Mouse (Mus musculus) B cell, adult (primary cell): ENCODE data around the gene Nabp2. TPM values are rescaled to one million over a fixed set of nuclear protein-coding genes. Genes with fewer than 3 reads are reported as not detected.

ENCODE experiments used
- total RNA-seq: library from RNA; stranded (reverse); gene quantifications from 4 replicates; pipeline ENCODE4 v1.2.4, GENCODE M21; 2023; ENCODE audit not compliant: inconsistent age

The Nabp2 gene
- total RNA-seq = 49.3 to 60.3 TPM (median 54.7 TPM) in 4 replicates

DNA sequence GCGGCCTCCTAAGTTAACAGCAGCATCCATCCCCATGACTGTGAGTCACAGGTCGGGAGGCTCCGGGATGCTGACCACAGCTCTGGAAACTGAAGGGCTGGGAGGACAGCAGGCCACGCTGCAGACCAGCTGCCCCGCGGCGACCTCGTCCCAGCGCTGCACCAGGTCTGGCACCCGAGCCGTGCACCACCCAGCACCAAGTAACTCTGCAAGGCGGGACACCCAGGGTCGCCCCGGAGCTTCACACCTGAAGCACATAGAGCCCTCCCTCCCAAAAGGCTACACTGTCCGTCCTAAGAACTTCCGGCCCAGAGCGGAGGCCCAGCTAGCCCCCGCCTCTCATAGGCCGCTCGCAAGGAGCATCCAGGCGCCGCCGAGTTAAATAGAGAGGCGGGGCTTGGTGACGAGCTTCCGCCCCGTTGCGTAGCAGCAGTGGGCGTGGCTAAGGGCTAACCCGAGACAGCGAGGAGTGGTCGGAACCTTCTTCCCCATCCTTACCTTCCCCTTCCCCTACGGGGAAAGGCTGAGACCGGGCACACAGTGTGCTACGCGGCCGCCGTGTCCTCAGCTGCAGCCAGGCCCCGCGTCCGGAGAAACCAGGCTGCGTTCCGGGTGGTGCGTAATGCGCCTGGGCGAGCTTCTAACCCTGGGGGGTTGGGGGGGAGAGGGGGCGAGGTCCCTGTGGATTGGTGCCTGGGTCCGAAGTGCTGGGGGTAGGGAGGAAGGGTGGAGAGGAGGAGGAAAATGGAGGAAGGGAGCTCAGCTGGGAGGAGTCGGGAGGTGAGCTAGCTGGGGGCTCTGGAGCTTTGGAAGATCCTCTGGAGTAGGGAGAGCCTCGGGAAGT, at the start of gene Nabp2, which contains the start of gene Rnf41:
TSS of gene Nabp2 (minus strand) at position 282 of the 844 bp plus-strand sequence.
TSS of gene Rnf41 (plus strand) at position 447 of the 844 bp plus-strand sequence.

DNA sequence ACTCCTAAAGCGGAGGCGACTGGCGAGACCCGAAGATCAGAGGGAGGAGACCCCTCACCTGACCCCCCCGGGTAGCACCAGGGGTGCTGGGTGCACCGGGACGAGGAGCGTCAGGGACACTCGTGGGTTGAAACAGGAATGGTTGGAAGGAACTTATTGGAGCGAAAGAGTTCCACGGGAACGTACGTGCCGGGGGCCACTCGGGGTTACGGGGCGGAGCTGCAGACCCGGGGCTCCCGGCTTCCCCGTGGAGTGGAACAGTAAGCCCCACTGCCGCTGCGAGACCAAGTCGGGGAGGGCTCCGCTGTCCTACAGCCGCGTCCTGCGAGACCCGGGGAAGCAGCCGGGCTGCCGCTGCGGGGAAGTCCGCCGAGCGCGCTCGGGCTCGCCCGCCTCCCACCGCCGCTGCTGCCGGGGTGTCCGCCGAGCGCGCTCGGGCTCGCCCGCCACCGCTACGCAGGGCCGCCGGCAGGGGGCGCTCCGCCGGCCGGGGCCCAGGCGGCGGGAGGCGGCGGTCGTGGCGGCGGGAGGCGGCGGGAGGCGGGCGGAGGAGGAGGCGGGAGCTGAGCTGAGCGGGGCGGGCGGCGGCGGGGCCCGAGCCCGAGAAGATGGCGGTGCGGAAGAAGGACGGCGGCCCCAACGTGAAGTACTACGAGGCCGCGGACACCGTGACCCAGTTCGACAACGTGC, 47.6 kb upstream of the Nabp2 start, which contains the start of gene Smarcc2:
TSS of gene Smarcc2 (plus strand) at position 530 of the 690 bp plus-strand sequence.

DNA sequence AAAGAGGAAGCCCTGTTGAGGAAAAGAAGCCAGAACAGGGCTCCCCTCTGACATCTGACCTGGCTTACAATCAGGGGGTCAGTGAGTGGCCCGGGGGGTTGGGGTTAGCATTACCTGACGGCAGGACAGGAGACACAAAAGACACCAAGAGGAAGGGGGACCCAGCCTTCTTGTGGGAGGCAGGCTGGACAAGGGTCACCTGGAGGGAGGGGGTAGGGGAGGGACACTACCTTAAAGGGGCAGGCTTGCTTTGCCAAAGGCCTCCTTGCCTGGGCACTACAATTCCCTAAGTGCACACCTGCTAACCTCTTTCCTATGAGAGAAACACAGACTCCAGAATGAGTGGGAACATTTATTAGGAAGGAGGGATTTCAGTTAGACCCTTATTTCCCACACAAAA, 10.2 kb downstream of the Nabp2 start, which contains the start of gene Slc39a5:
TSS of gene Slc39a5 (minus strand) at position 174 of the 400 bp plus-strand sequence.

DNA sequence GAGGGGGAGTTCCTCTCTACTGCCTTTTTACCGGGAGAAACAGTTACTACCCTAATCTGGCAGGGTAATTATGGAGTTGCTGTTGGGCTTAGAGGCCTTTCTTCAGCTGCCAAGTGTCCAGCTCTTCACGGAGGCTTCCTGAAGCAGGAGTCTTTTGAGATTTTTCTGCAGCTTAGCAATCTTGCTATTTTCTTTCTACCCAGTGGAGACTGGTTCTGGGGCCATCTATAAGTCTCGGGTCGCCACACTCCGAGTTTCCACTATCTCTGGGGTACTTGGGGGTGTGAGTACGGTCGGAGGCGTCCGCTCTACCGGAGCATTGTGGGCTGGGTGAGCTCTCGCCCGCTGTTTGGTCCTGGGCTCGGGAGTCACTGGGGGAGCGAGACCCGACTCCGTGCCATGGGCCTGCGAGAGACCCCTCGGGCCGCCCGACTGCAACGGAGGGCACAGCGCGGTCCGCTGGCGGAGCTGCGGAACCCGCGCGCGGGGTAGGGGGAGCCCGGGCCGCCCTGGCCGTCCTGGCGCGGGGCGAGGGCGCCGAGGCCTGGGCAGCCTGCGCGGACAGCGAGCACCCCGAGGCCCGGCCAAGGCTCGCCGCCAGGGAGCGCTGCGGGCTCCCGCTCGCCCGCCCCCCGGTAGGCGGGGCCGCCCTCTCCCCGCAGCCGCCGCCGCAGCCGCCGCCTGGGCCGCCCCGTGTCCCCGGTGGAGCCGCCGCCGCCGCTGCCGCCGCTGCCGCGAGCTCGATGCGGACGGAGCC, 34.7 kb downstream of the Nabp2 start, which contains the start of gene Ankrd52:
TSS of gene Ankrd52 (plus strand) at position 661 of the 757 bp plus-strand sequence.

DNA sequence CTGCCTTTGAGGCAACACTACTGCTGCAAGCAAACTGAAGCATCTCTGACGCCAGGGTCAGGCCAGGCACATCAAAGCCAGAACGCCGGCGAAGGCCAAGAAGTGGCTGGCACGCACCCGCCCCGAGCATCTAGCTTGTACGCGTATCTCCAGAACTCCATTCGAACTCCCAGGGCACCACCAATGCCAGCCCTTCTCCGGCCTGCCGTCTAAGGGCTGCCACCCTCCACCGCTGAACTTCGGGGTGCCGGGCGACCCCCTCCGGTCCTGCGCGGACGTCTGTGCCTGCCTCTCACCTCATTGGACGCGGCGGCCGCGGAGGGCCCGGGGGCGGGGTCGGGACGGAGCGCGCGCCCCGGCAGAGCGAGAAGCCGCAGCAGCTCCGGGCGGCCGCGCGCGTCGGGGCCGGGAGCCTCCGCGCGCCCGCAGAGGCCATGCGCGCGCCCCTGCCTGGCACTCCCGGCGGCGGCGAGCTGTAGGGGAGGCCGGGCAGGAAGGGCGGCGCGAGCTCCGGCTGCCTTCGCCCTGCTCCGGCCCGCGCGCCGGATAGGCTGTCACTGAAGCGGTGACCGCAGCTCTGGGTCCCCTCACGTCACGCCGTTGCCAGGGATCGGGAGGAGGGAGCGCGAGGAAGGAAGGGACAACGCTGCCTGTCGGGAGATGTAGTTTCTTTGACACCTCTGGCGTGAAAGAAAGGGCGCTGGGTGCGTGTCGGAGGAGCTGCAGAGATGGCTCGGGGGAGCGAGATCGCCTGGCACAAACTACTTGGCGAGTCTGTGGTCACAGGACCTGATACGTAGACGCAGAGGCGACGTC, 42.7 kb downstream of the Nabp2 start, which contains the start of gene Coq10a:
TSS of gene Coq10a (minus strand) at position 596 of the 816 bp plus-strand sequence.

Other genes starting within 250 kb of the Nabp2 start
- gene Rbms2, start 231.2 kb downstream of the Nabp2 start, total RNA-seq = 46.0 to 52.1 TPM (median 47.1 TPM) in 4 replicates
- gene Gls2, start 217.0 kb downstream of the Nabp2 start, total RNA-seq = not detected in 4 replicates
- 12.9 to 16.0 TPM (median 15.8 TPM) in 4 replicates for gene Spryd4, start 199.7 kb downstream of the Nabp2 start, total RNA-seq
- not detected in 4 replicates for gene Mip, start 185.7 kb downstream of the Nabp2 start, total RNA-seq
- gene Timeless, start 179.4 kb downstream of the Nabp2 start, total RNA-seq = 11.7 to 20.7 TPM (median 15.9 TPM) in 4 replicates
- 0.48 TPM in 1 of 4 replicates, not detected in the others for gene Apon, start 157.4 kb downstream of the Nabp2 start, total RNA-seq
- 0.54 to 2.0 TPM (median 0.83 TPM) in 4 replicates for gene Apof, start 142.8 kb downstream of the Nabp2 start, total RNA-seq
- gene Stat2, start 140.9 kb downstream of the Nabp2 start, total RNA-seq = 109 to 134 TPM (median 120 TPM) in 4 replicates
- 0.30 TPM in 1 of 4 replicates, not detected in the others for gene Il23a, start 112.7 kb downstream of the Nabp2 start, total RNA-seq
- 57.7 to 65.1 TPM (median 61.2 TPM) in 4 replicates for gene Pan2, start 108.2 kb downstream of the Nabp2 start, total RNA-seq
- gene Cnpy2, start 89.0 kb downstream of the Nabp2 start, total RNA-seq = 19.3 to 27.7 TPM (median 21.7 TPM) in 4 replicates
- 105 to 106 TPM (median 105 TPM) in 4 replicates for gene Cs, start 73.8 kb downstream of the Nabp2 start, total RNA-seq
- 29.6 to 36.9 TPM (median 33.0 TPM) in 4 replicates for gene Coq10a, start 42.5 kb downstream of the Nabp2 start, total RNA-seq
- gene Ankrd52, start 34.4 kb downstream of the Nabp2 start, total RNA-seq = 66.2 to 68.1 TPM (median 67.1 TPM) in 4 replicates
- gene Slc39a5, start 10.3 kb downstream of the Nabp2 start, total RNA-seq = 0.83 TPM in 1 of 4 replicates, not detected in the others
- 58.7 to 71.1 TPM (median 64.1 TPM) in 4 replicates for gene Rnf41, start 165 bp upstream of the Nabp2 start, total RNA-seq
- 149 to 158 TPM (median 152 TPM) in 4 replicates for gene Smarcc2, start 47.8 kb upstream of the Nabp2 start, total RNA-seq
- 518 to 597 TPM (median 546 TPM) in 4 replicates for gene Myl6, start 82.7 kb upstream of the Nabp2 start, total RNA-seq
- 0.67 to 0.69 TPM in 2 of 4 replicates, not detected in the others for gene Myl6b, start 87.2 kb upstream of the Nabp2 start, total RNA-seq
- 238 to 249 TPM (median 246 TPM) in 4 replicates for gene Esyt1, start 114.4 kb upstream of the Nabp2 start, total RNA-seq
- gene Zc3h10, start 136.3 kb upstream of the Nabp2 start, total RNA-seq = 80.4 to 85.9 TPM (median 83.5 TPM) in 4 replicates
- gene Rpl41, start 137.8 kb upstream of the Nabp2 start, total RNA-seq = 3,879 to 4,089 TPM (median 3,915 TPM) in 4 replicates
- gene Pa2g4, start 154.5 kb upstream of the Nabp2 start, total RNA-seq = 78.9 to 84.1 TPM (median 82.9 TPM) in 4 replicates
- gene Erbb3, start 178.2 kb upstream of the Nabp2 start, total RNA-seq = 1.1 to 1.3 TPM (median 1.1 TPM) in 4 replicates
- gene Rps26, start 215.3 kb upstream of the Nabp2 start, total RNA-seq = 1,201 to 1,335 TPM (median 1,220 TPM) in 4 replicates
- gene Ikzf4, start 234.5 kb upstream of the Nabp2 start, total RNA-seq = 0.15 TPM in 1 of 4 replicates, not detected in the others